Mouse (Mus musculus) neural tube, embryonic 11.5 days (tissue): ENCODE measurements around the gene Gm6588. TPM values are rescaled to one million over a fixed set of nuclear protein-coding genes. Genes with fewer than 3 reads are reported as not detected.
A peak's percentile ranks its signal among the peaks of the same experiment; 100 is the strongest.
"Not testable (repeated sequence)": the region's sequence is repeated elsewhere in the genome, so short reads cannot be mapped to it uniquely, and the experiment has no call there.

ENCODE experiments used
- ATAC-seq: fragments of 200-750 bp; cut with Nextera tagmentation; 2 replicates; pipeline ENCODE4 v1.8.0; 2017; ENCODE audit warnings: moderate number of reproducible peaks, mild to moderate bottlenecking, moderate TSS enrichment, moderate library complexity; ENCODE audit not compliant: insufficient read depth, low FRiP score, low TSS enrichment
- DNase-seq: peaks from one replicate; pipeline ENCODE4 v3.0.0-alpha.2; 2015; ENCODE audit warnings: low spot score
- H3K27ac ChIP-seq: fragments of 300-500 bp; sonication (generic); 2 replicates; pipeline ENCODE4 v1.5.1; 2014; ENCODE audit warnings: low read depth, mild to moderate bottlenecking, low read length
- H3K27me3 ChIP-seq: fragments of 300-500 bp; sonication (generic); 2 replicates; pipeline ENCODE4 v1.6.1; 2014; ENCODE audit warnings: mild to moderate bottlenecking, low read length, mixed read lengths; ENCODE audit not compliant: control insufficient read depth, insufficient read depth
- H3K36me3 ChIP-seq: fragments of 300-500 bp; sonication (generic); 2 replicates; pipeline ENCODE4 v1.6.1; 2014; ENCODE audit warnings: mild to moderate bottlenecking, low read length, moderate library complexity, mixed read lengths; ENCODE audit not compliant: control insufficient read depth, insufficient read depth
- H3K4me1 ChIP-seq: fragments of 300-500 bp; sonication (generic); 2 replicates; pipeline ENCODE4 v1.6.1; 2014; ENCODE audit warnings: low read length, mixed read lengths; ENCODE audit not compliant: control insufficient read depth, insufficient read depth
- H3K4me2 ChIP-seq: fragments of 300-500 bp; sonication (generic); 2 replicates; pipeline ENCODE4 v1.6.1; 2014; ENCODE audit warnings: low read depth, mild to moderate bottlenecking, moderate library complexity
- H3K4me3 ChIP-seq: fragments of 300-500 bp; sonication (generic); 2 replicates; pipeline ENCODE4 v1.5.1; 2014; ENCODE audit warnings: low read depth, low read length
- H3K9ac ChIP-seq: fragments of 300-500 bp; sonication (generic); 2 replicates; pipeline ENCODE4 v1.6.1; 2014; ENCODE audit warnings: mild to moderate bottlenecking, low read length
- H3K9me3 ChIP-seq: fragments of 300-500 bp; sonication (generic); 2 replicates; pipeline ENCODE4 v1.6.1; 2016; ENCODE audit warnings: low read length; ENCODE audit not compliant: control insufficient read depth
- WGBS: fragments of 180-500 bp; shearing (Covaris S2); extraction: QIAGEN DNeasy Blood & Tissue Kit; methylation state at CpG from one replicate; pipeline ENCODE4 v1.1.7; 2014; 5-methylcytosine and 5-hydroxymethylcytosine counted together
- polyA plus RNA-seq: library from polyadenylated mRNA; unstranded; fragments of >200 nt; fragmentation: Nextera tagmentation; extraction: Ambion mirVana; gene quantifications from 2 replicates; pipeline ENCODE4 v1.2.1, GENCODE M21; 2014

The Gm6588 gene
- 0.16 TPM in 1 of 2 replicates, not detected in the other for polyA plus RNA-seq

DNA sequence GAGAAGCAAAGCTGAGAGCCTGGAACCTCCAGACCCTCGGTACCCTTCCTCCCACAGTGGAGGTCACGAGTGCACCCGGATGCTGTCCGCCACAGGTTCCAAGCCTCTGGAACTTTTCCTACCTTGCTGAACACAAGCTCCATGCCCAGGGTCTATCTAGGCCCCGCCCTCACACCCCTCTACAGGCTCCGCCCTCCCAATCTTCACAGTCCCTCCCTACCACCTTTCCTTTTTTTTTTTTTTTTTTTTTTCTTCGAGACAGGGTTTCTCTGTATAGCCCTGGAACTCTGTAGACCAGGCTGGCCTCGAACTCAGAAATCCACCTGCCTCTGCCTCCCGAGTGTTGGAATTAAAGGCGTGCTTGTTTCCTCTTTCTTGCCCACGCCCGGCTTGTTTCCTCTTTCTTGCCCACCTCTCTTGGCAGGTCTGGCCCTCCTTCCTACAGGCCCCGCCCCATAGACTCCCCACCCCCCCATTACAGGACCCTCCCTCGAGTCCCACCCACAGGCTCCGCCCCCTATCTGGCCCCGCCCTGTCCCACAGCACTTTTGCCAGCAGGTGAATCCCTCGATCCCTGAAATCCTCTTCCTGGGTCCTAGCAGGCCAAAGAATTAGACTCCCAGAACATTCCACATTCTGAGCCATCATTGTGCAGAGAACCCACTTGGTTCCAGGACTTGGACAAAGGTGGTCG, at the start of gene Gm6588:
Gene Gm6588, plus strand, starts transcription at position 680 of the 694 bp plus-strand sequence.
- 0 out of 2 replicates have a peak, but pooled peaks cover 3% of the 10 kb centered on the region for H3K27me3 ChIP-seq
- H3K36me3 ChIP-seq: no peaks in the 10 kb centered on the region
- ATAC-seq: no peak
- WGBS: 69% methylated on average over 18 of the region's 18 CpGs
- no peak within 1 kb of the TSS for H3K4me3 ChIP-seq
- H3K4me2 ChIP-seq: no peak within 1 kb of the TSS
- H3K4me1 ChIP-seq: no peaks in the 10 kb centered on the region
- no peaks in the 10 kb centered on the region for H3K9me3 ChIP-seq
- no peak for DNase-seq
- H3K27ac ChIP-seq: no peak within 1 kb of the TSS
- no peak within 1 kb of the TSS for H3K9ac ChIP-seq

DNA sequence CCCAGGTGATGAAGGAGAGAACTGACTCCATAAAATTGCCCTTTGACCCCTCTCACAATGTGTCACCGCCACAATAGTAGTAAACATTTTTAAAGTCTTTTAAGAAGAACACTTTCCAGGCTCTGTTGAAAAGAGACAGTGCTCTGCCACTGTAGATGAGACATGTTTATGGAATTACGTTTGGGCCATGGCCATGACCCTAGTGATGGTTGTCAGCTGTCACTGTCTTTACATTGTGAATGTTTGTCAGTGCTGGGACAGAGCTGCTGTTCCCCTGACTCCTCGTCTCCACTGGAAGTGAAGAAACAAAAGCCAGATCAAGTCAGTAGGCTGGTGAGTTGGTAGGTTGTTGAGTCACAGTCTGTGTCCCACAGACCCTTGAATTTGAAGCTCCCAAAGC, 46.8 kb upstream of the Gm6588 start:
- H3K9me3 ChIP-seq: no peaks in the 10 kb centered on the region
- ATAC-seq: no peak

GRCm38 (mm10) chr5:112406017-112406416, 43.2 kb upstream of the Gm6588 start:
- DNase-seq: no peak
- Histone ChIP-seq H3K4me3 (no peak overlapping the region), H3K4me1 (no peaks in the 10 kb centered on the region), H3K4me2 (no peak overlapping the region), H3K27me3 (no peaks in the 10 kb centered on the region), H3K36me3 (no peaks in the 10 kb centered on the region), H3K9me3 (no peaks in the 10 kb centered on the region), H3K9ac (no peak overlapping the region), H3K27ac (no peak overlapping the region)
- no peak for ATAC-seq
- WGBS: 81% methylated on average over 3 of the region's 3 CpGs

More for the DNA sequence above, 46.8 kb upstream of the Gm6588 start:
- Histone ChIP-seq H3K9ac (no peak overlapping the region), H3K4me1 (no peaks in the 10 kb centered on the region), H3K27ac (no peak overlapping the region), H3K4me3 (no peak overlapping the region), H3K27me3 (no peaks in the 10 kb centered on the region), H3K4me2 (no peak overlapping the region), H3K36me3 (no peaks in the 10 kb centered on the region)
- no peak for DNase-seq
- WGBS: 77% methylated on average over 3 of the region's 3 CpGs

GRCm38 (mm10) chr5:112409274-112409673, 40.0 kb upstream of the Gm6588 start:
- WGBS: 60% methylated on average over 5 of the region's 5 CpGs
- Histone ChIP-seq H3K27ac (no peak overlapping the region), H3K4me3 (no peak overlapping the region), H3K4me2 (no peak overlapping the region), H3K27me3 (no peaks in the 10 kb centered on the region), H3K9ac (no peak overlapping the region), H3K4me1 (peaks cover 9% of the 10 kb centered on the region), H3K36me3 (no peaks in the 10 kb centered on the region), H3K9me3 (no peaks in the 10 kb centered on the region)
- DNase-seq (no peak), ATAC-seq (no peak)

GRCm38 (mm10) chr5:112411072-112411471, 38.2 kb upstream of the Gm6588 start:
- ATAC-seq (no peak), DNase-seq (no peak)
- no peak overlapping the region for H3K27ac ChIP-seq
- H3K4me3 ChIP-seq: no peak overlapping the region
- 44% methylated on average over 11 of the region's 11 CpGs for WGBS
- H3K4me2 ChIP-seq: no peak overlapping the region
- no peaks in the 10 kb centered on the region for H3K36me3 ChIP-seq
- no peaks in the 10 kb centered on the region for H3K9me3 ChIP-seq
- no peaks in the 10 kb centered on the region for H3K27me3 ChIP-seq
- peaks cover 9% of the 10 kb centered on the region for H3K4me1 ChIP-seq
- no peak overlapping the region for H3K9ac ChIP-seq

DNA sequence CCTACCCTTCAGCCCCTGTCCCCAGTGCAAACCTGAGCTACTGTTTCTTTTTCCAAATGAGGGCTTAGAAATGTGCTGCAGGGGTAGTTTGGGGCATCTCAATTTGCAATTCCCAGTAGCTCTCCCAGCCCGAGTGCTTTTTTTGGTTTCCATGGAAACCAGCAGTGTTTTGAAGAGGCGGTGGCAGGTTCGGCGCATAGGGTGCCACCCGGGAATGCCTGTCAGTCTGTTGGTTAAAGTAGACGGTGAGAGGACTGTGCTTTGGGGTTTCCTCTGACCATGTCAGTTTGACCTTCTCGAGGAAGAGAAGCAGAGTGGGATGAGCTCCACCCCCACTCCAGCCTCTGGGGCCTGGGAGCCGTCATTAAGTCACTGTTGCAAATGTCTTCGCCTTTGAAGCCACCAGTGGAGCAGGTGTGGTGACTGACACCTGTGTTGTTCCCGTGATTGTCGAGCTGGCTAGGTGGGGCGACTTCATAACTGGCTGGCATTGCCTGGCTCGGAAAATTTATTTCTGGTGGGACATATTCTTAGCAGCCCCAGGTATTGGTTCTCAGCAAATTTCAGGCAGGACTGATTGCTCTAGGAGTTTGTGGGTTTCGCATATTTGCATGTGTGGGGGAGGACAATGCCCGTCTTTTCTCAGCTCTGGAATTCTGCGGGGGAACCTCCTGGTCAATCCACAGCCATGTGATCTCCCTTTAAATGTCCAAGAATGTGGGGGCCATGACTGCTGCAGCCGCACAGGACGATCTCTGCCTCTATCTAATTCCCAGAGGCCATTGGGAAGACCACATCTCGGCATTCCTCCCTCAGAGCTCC, 37.5 kb upstream of the Gm6588 start:
- Histone ChIP-seq H3K27me3 (no peaks in the 10 kb centered on the region), H3K9me3 (no peaks in the 10 kb centered on the region), H3K4me1 (peaks cover 9% of the 10 kb centered on the region), H3K4me3 (no peak overlapping the region), H3K27ac (no peak overlapping the region), H3K9ac (no peak overlapping the region), H3K4me2 (peak overlapping the region; percentile 26; the same call in 1 of the 2 replicates), H3K36me3 (no peaks in the 10 kb centered on the region)
- DNase-seq (peak; percentile 60), ATAC-seq (no peak)
- WGBS: 16% methylated on average over 19 of the region's 19 CpGs

GRCm38 (mm10) chr5:112412781-112413180, 36.4 kb upstream of the Gm6588 start:
- not testable (repeated sequence) for H3K4me3 ChIP-seq, H3K4me2 ChIP-seq, H3K27ac ChIP-seq, H3K4me1 ChIP-seq, H3K9ac ChIP-seq, ATAC-seq, H3K9me3 ChIP-seq, H3K36me3 ChIP-seq, DNase-seq, H3K27me3 ChIP-seq
- 91% methylated on average over 4 of the region's 4 CpGs for WGBS

DNA sequence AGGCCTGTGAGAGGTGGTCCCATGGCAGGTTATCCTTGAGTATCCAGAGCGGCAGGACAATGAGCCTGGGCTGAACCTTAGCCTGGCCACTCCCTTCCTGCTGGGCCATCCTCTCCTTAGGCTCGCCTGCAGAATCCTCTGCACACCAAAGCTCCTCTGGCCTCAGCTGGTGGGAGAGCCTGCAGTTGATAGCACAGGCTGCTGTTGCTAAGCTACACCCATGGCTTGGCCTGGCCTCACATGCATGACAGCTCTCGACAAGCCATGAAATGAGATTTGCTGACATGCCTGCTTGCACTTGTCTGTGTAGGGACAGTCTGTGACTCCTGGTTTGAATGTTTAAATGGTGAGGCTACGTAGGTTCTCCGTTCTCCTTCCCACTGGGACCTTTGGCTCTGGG, 32.6 kb upstream of the Gm6588 start:
- DNase-seq (peak; percentile 51), ATAC-seq (no peak)
- Histone ChIP-seq H3K4me3 (no peak overlapping the region), H3K4me1 (peaks cover 3% of the 10 kb centered on the region), H3K9me3 (no peaks in the 10 kb centered on the region), H3K4me2 (no peak overlapping the region), H3K36me3 (no peaks in the 10 kb centered on the region), H3K27me3 (no peaks in the 10 kb centered on the region), H3K9ac (no peak overlapping the region), H3K27ac (peak overlapping the region; percentile 60; the same call in 1 of the 2 replicates)
- WGBS: 54% methylated on average over 5 of the region's 5 CpGs
